Mouse (Mus musculus) CD4-positive, CD25-positive, alpha-beta regulatory T cell, adult 4 months (primary cell): ENCODE data around the gene Fam222a. TPM values are rescaled to one million over a fixed set of nuclear protein-coding genes. Genes with fewer than 3 reads are reported as not detected.

Experiments used
- ATAC-seq: one replicate; pipeline ENCODE4 v1.8.0; 2017
- polyA plus RNA-seq, 2 experiments: library from polyadenylated mRNA; unstranded; fragments of 100-300 nt; shearing (Covaris generic); gene quantifications; one replicate each; pipeline ENCODE4 v1.2.1; 2017

Gene Fam222a
- polyA plus RNA-seq, 2 experiments from 2014 or later = not detected

DNA sequence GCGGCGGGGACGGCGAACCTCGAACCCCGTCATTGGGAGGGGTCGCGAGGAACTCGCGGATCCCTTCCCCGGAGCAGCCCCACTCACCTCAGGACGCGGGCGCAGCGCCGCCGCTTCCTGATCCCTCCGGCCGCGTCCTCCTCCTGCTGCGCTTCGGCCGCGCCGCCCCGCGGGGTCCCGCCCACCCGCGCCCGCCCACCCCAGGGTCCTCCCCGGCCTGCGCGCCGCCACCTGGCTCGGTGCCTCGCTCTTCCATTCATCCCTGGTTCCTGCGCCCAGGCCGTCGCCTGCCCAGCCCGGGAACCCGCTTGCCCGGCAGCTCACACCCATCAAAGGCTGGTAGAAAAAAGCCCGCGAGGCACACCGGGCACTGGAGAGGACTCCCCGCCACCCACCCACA is 90.4 kb downstream of the Fam222a start, which contains the start of gene Trpv4:
Trpv4 (minus strand) TSS at position 167 of the 400 bp plus-strand sequence.
- no peak for ATAC-seq

DNA sequence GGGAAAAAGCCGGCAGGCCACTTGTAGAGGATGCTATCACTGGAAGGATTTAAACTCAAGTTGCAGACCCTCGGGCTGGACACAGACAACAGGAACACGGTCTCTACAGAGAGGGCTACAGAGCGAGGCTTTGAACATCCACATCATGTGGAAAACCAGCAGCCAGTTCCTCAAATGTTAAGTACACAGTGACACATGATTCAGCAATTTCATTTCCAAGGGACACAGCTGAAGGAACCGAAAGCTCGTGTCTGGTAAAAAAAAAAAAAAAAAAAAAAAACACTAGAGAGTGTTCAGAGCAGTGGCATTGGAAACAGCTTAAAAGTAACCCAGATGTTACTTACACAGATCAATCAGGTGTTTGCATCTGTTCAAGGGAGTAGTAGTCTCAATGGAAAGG is 93.2 kb downstream of the Fam222a start:
- no peak for ATAC-seq

Other genes starting within 250 kb of the Fam222a start
- gene Kctd10, start 187.5 kb upstream of the Fam222a start, polyA plus RNA-seq = 10 to 100 TPM; 56.6 to 82.2 TPM
- 10 to 100 TPM; 28.8 to 44.7 TPM for gene Ube3b, start 187.4 kb upstream of the Fam222a start, polyA plus RNA-seq
- 1 to 10 TPM; 5.0 to 7.4 TPM for gene Mmab, start 124.0 kb upstream of the Fam222a start, polyA plus RNA-seq
- gene Mvk, start 123.7 kb upstream of the Fam222a start, polyA plus RNA-seq = 10 to 100 TPM; 11.2 to 17.5 TPM
- gene Trpv4, start 90.4 kb downstream of the Fam222a start, polyA plus RNA-seq = 1 to 10 TPM in 1 of 2 experiments, under 1 TPM in 1; 0.13 to 1.4 TPM
- gene Gltp, start 123.0 kb downstream of the Fam222a start, polyA plus RNA-seq = 100 to 1,000 TPM; 217 to 251 TPM
- gene Tchp, start 139.7 kb downstream of the Fam222a start, polyA plus RNA-seq = 10 to 100 TPM in 1 of 2 experiments, 1 to 10 TPM in 1; 3.7 to 14.3 TPM
- gene Ankrd13a, start 206.7 kb downstream of the Fam222a start, polyA plus RNA-seq = 10 to 100 TPM; 13.9 to 23.3 TPM
- 100 to 1,000 TPM; 147 to 207 TPM for gene Git2, start 207.5 kb downstream of the Fam222a start, polyA plus RNA-seq